Mouse (Mus musculus) liver, embryonic 14.5 days (tissue): ENCODE results near the gene Fgf13. TPM values are rescaled to one million over a fixed set of nuclear protein-coding genes. Genes with fewer than 3 reads are reported as not detected.

Experiments used
- ATAC-seq: fragments of 200-750 bp; cut with Nextera tagmentation; 2 replicates; pipeline ENCODE4 v1.8.0; 2017; ENCODE audit warnings: moderate number of reproducible peaks, mild to moderate bottlenecking, moderate library complexity; ENCODE audit not compliant: insufficient read depth
- DNase-seq, 3 experiments: peaks; one replicate each; pipeline ENCODE4 v3.0.0-alpha.2; 2012 to 2013; ENCODE audit warnings: low read depth in 3 of 3, low spot score in 3 of 3
- H3K27ac ChIP-seq: fragments of 300-500 bp; sonication (generic); 2 replicates; pipeline ENCODE4 v1.5.1; 2014; ENCODE audit warnings: moderate library complexity, mild to moderate bottlenecking, control low read depth, inconsistent platforms
- H3K27me3 ChIP-seq: fragments of 300-500 bp; sonication (generic); 2 replicates; pipeline ENCODE4 v1.6.1; 2014; ENCODE audit warnings: mild to moderate bottlenecking, low read length, moderate library complexity; ENCODE audit not compliant: control insufficient read depth, insufficient read depth
- H3K36me3 ChIP-seq: fragments of 300-500 bp; sonication (generic); replicated peaks from 2 replicates; pipeline ENCODE4 v1.6.1; 2014; ENCODE audit warnings: low read depth; ENCODE audit not compliant: control insufficient read depth, insufficient read depth
- H3K4me1 ChIP-seq, 2 experiments: fragments of 200-500 bp in 1 of 2; fragments of 300-500 bp in 1 of 2; sonication (generic) in 1 of 2; replicated peaks; 2 replicates each; pipeline ENCODE4 v1.6.1; 2012 to 2014; ENCODE audit warnings: antibody characterized with exemption in 1 of 2, inconsistent platforms in 1 of 2, low read length in 1 of 2; ENCODE audit not compliant: control insufficient read depth in 2 of 2, insufficient read depth in 2 of 2
- H3K4me2 ChIP-seq: fragments of 300-500 bp; sonication (generic); 2 replicates; pipeline ENCODE4 v1.6.1; 2014; ENCODE audit warnings: low read depth, mild to moderate bottlenecking, control low read depth, moderate library complexity
- H3K4me3 ChIP-seq, 2 experiments: fragments of 200-500 bp in 1 of 2; fragments of 300-500 bp in 1 of 2; sonication (generic) in 1 of 2; 2 replicates each; pipeline ENCODE4 v1.5.1; 2012 to 2014; ENCODE audit warnings: low read depth in 2 of 2, low read length in 2 of 2, mild to moderate bottlenecking in 2 of 2, control low read depth in 1 of 2, inconsistent platforms in 1 of 2, moderate library complexity in 1 of 2; ENCODE audit not compliant: insufficient read depth in 1 of 2
- H3K9ac ChIP-seq: fragments of 300-500 bp; sonication (generic); replicated peaks from 2 replicates; pipeline ENCODE4 v1.6.1; 2014; ENCODE audit warnings: mild to moderate bottlenecking, control low read depth, moderate library complexity
- H3K9me3 ChIP-seq: fragments of 300-500 bp; sonication (generic); 2 replicates; pipeline ENCODE4 v1.6.1; 2016; ENCODE audit warnings: low read length, mixed read lengths; ENCODE audit not compliant: control insufficient read depth
- CTCF ChIP-seq: IDR thresholded peaks from 2 replicates; pipeline ENCODE4 v1.5.1; 2016; ENCODE audit warnings: antibody characterized with exemption, low read depth, control low read depth
- EP300 ChIP-seq: IDR thresholded peaks from 2 replicates; pipeline ENCODE4 v1.6.1; 2016; ENCODE audit warnings: antibody characterized with exemption, low read depth
- WGBS: fragments of 180-500 bp; shearing (Covaris S2); extraction: QIAGEN DNeasy Blood & Tissue Kit; methylation state at CpG from one replicate; pipeline ENCODE4 v1.1.7; 2014; ENCODE audit not compliant: insufficient replicate concordance; 5-methylcytosine and 5-hydroxymethylcytosine counted together
- polyA plus RNA-seq, 2 experiments: library from polyadenylated mRNA; depleted of rRNA in 1 of 2; stranded (reverse) in 1 of 2; unstranded in 1 of 2; fragments of >200 nt; fragmentation: Nextera tagmentation in 1 of 2; extraction: Ambion mirVana in 1 of 2; gene quantifications; 2 replicates each; pipeline versions ENCODE4 v1.2.1 to v1.2.3; 2012 to 2014

Gene Fgf13
- polyA plus RNA-seq, 2 experiments = 0.57 to 1.2 TPM

DNA sequence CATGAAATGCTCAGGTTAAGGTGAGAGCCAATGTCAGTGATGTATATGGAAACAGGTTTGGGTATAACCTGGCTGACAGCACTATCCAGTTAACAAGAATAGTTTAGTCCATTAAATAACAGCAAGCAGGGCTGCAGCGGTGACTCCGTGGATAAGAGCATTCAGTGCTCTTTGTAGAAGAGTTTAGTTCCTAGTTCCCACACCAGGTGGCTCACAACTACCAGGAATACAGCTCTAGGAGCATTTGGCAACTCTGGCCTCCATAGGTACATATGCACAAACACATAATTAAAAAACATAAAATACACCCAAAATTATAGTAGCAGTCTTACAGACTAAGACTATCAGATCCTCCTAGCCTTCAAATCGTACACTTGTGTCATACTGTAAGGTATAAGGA is 390.2 kb downstream of the Fgf13 start:
- H3K27me3 ChIP-seq = no peaks in the 10 kb centered on the region
- no peak for ATAC-seq
- H3K9me3 ChIP-seq = no peaks in the 10 kb centered on the region
- H3K36me3 ChIP-seq = no peaks in the 10 kb centered on the region
- no peak overlapping the region for H3K27ac ChIP-seq
- H3K9ac ChIP-seq = no peak overlapping the region
- DNase-seq = no peak
- WGBS = 48% methylated on average over 3 of the region's 3 CpGs
- no peak overlapping the region for H3K4me2 ChIP-seq
- TF ChIP-seq CTCF = no peak
- no peak for TF ChIP-seq EP300
- no peak overlapping the region for H3K4me3 ChIP-seq
- H3K4me1 ChIP-seq = no peaks in the 10 kb centered on the region

DNA sequence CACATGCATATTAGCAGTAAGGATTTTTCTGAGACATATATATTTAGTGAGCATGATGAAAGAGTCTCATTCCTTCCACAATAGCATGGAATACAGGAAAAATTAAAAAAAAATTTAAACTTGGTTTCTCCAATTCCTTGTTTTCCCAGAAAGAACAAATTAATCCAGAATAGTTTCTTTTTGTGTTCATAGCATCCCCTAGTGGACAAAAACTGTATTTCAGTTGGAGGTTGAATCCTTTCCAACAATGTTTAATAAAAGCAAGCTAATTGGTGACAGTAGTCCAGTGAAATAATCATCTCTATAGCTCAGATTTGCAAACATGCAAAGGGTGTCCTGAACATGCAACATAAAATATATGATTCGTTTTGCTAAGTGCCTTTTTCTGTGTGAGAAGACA is 395.7 kb downstream of the Fgf13 start:
- Histone ChIP-seq H3K4me1 (no peaks in the 10 kb centered on the region), H3K4me3 (no peak overlapping the region), H3K4me2 (no peak overlapping the region), H3K27me3 (no peaks in the 10 kb centered on the region), H3K9me3 (no peaks in the 10 kb centered on the region), H3K36me3 (no peaks in the 10 kb centered on the region), H3K27ac (no peak overlapping the region), H3K9ac (no peak overlapping the region)
- no peak for DNase-seq
- no peak for ATAC-seq
- 4% methylated on average over 1 of the region's 1 CpGs for WGBS
- peak; percentile 32; the same call in 1 of the 2 replicates for TF ChIP-seq CTCF
- TF ChIP-seq EP300 = no peak

DNA sequence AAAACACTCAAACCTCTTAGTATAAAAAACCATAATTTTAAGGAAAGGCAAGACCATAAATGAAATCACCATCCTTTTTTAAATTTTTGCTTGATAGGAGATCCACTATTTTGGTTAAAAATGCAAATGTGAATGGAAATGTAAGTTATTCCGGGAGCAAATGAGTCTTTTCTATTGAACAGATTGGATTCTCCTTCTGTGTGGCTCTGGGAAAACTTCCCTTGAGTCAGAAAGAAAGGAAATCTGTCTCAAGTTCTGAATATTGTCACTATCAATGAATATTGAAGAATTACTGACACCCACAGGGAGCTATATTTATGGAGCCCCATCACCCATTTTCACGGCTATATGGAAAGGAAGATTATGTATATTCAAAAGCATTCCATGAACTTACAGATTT is 401.1 kb downstream of the Fgf13 start:
- DNase-seq (no peak), ATAC-seq (no peak)
- Histone ChIP-seq H3K27me3 (no peaks in the 10 kb centered on the region), H3K36me3 (no peaks in the 10 kb centered on the region), H3K9me3 (no peaks in the 10 kb centered on the region), H3K27ac (no peak overlapping the region), H3K4me3 (no peak overlapping the region), H3K4me2 (no peak overlapping the region), H3K9ac (no peak overlapping the region), H3K4me1 (no peaks in the 10 kb centered on the region)
- TF ChIP-seq EP300 (no peak), CTCF (no peak)
- WGBS = 58% methylated on average over 2 of the region's 2 CpGs

DNA sequence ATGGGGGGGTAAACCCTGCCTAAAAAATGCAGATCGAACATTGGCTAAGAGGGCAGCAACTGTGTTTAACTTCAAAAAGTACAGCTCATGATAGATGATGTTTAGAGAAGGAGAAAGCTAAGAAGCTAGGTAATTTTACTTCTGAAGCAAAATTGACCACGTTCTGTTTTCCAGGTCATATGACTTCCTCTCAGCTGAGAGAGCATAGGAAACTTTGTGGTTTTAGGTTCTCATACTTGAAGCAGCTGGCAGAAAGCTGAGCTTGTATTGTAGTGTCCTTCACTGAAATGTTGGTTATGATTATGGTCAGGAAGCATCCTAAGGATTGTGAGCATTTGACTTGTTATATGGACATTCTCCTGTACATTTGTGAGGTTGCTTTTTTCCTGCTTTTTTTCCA is 425.9 kb downstream of the Fgf13 start:
- H3K4me3 ChIP-seq = no peak overlapping the region
- no peaks in the 10 kb centered on the region for H3K36me3 ChIP-seq
- no peaks in the 10 kb centered on the region for H3K9me3 ChIP-seq
- H3K27me3 ChIP-seq = no peaks in the 10 kb centered on the region; the same call in 1 of the 2 replicates
- DNase-seq (no peak), ATAC-seq (no peak)
- no peak overlapping the region for H3K4me2 ChIP-seq
- no peak overlapping the region for H3K27ac ChIP-seq
- no peak overlapping the region for H3K9ac ChIP-seq
- no peak for TF ChIP-seq EP300
- TF ChIP-seq CTCF = no peak
- WGBS = 35% methylated on average over 2 of the region's 2 CpGs
- H3K4me1 ChIP-seq = no peaks in the 10 kb centered on the region

DNA sequence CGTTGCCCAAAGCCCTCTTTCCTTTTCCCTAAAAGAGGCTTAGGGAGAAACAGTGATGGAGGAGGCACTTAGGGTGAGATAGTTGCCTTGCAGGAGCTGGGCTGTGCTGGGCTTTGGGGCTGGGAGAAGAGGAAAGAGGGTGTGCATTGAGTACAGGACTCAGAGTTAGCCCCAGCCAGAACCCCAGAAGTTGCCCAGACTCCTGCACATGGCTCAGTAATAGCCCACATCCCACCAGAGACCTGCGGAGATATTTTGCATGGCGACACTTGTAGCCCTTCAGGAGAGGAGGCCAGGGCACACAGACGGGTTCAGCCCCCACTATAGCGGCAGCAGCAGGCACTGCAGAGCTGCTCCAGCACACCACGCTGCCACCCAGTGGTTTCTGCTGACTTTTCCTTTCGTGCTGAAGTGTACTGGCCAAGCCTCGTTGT is 432.9 kb downstream of the Fgf13 start:
- 14% methylated on average over 8 of the region's 8 CpGs for WGBS
- ATAC-seq = peak; percentile 41; the same call in 1 of the 2 replicates

More for the DNA sequence above, 432.9 kb downstream of the Fgf13 start:
- Histone ChIP-seq H3K27ac (no peak overlapping the region), H3K9me3 (no peaks in the 10 kb centered on the region), H3K4me2 (peak overlapping the region; percentile 55), H3K27me3 (peaks cover 12% of the 10 kb centered on the region), H3K4me3 (peak overlapping the region; percentile 52 to 63), H3K36me3 (no peaks in the 10 kb centered on the region), H3K4me1 (no peaks in the 10 kb centered on the region), H3K9ac (no peak overlapping the region)
- no peak for TF ChIP-seq EP300
- peak; percentile 52 for TF ChIP-seq CTCF
- no peak for DNase-seq
